8 mouse cellular contexts compared by ENCODE assay signal in the genomic region with DNA sequence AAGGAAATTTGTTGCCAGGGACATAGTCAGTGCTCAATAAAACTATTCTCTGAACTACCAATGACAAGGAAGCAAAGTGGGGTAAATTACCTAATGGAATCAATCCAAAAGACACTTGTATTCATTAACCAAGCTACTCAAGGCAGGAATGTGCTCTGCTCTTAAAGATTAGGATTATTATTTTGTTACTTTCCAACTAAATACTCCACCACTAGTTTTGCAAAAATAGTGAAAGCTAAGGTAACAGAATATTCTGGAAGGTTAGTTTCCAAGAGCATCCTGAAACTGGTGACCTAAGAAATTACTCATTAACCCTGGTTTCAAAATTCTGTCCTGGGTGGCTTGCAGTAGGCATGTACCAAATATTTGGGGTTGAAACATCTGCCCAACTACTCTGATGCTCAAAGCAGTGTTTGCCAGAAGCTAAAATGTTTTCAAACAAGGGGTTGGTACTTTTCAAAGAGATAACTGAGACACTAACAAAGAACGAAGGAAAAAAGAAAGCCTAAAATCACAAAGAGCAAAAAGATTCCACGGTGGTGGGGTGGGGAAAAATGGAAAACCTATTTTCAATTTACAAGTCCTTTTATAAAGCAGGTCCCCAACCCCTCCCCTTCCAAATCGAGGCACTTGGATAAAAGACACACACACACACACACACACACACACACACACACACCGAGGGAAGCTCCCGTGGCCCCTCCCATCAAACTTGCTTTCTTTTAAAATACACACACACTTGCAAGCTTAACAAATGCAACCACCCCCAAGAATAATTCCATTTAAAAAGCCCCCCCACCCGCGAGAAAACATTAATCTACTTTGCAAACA. TPM values are rescaled to one million over a fixed set of nuclear protein-coding genes. Genes with fewer than 3 reads are reported as not detected.
DNase-seq lines count a peak whose midpoint lies in the region; ATAC-seq lines count a peak whose summit lies in the region.

No protein-coding gene starts in this region.

- peaks cover 8% of the 10 kb centered on the region; the same call in 1 of the 2 replicates for H3K4me1 ChIP-seq in brown adipose tissue, adult 24 weeks (ENCODE audit: control insufficient read depth, insufficient read depth, insufficient read length, low read length)
- peaks cover 55% of the 10 kb centered on the region for H3K4me1 ChIP-seq in hindbrain, embryonic 12.5 days
- H3K4me1 ChIP-seq in liver, embryonic 13.5 days (replicated peaks): peaks cover 70% of the 10 kb centered on the region

- no peaks in the 10 kb centered on the region for H3K36me3 ChIP-seq in hindbrain, embryonic 12.5 days
- peaks cover 8% of the 10 kb centered on the region for H3K36me3 ChIP-seq in liver, embryonic 13.5 days

- H3K4me3 ChIP-seq in brown adipose tissue, adult 24 weeks (ENCODE audit: insufficient read depth, low read depth, low read length): peak overlapping the region; percentile 78
- H3K4me3 ChIP-seq in hindbrain, embryonic 12.5 days: peak overlapping the region; percentile 97
- peak overlapping the region; percentile 85 for H3K4me3 ChIP-seq in liver, embryonic 13.5 days (replicated peaks)

- ATAC-seq in hindbrain, embryonic 12.5 days (ENCODE audit: low FRiP score): no peak
- ATAC-seq in liver, embryonic 13.5 days (ENCODE audit: low read depth): no peak
- ATAC-seq in activated CD4-positive, CD25-positive, alpha-beta regulatory T cell, adult 4 months: no peak

- H3K9ac ChIP-seq in hindbrain, embryonic 12.5 days: peak overlapping the region; percentile 99
- H3K9ac ChIP-seq in liver, embryonic 13.5 days: peak overlapping the region; percentile 92

- 4% methylated on average over 7 of the region's 7 CpGs for WGBS in hindbrain, embryonic 12.5 days
- 1% methylated on average over 7 of the region's 7 CpGs for WGBS in liver, embryonic 13.5 days (ENCODE audit: insufficient replicate concordance)

- no peaks in the 10 kb centered on the region for H3K9me3 ChIP-seq in hindbrain, embryonic 12.5 days (replicated peaks)
- no peaks in the 10 kb centered on the region for H3K9me3 ChIP-seq in liver, embryonic 13.5 days (replicated peaks)

- H3K4me2 ChIP-seq in hindbrain, embryonic 12.5 days (replicated peaks): peak overlapping the region; percentile 96
- H3K4me2 ChIP-seq in liver, embryonic 13.5 days: peak overlapping the region; percentile 100

- peak; percentile 22 for DNase-seq in kidney, adult 11 months
- no peak for DNase-seq in kidney, adult 18-20 months
- DNase-seq in liver, embryonic 13.5 days: no peak
- DNase-seq in thymus, postnatal 25 days: peak; percentile 44
- DNase-seq in ovary, postnatal 10 days (ENCODE audit: low spot score): no peak

- H3K27ac ChIP-seq in brown adipose tissue, adult 24 weeks (replicated peaks; ENCODE audit: low read depth, low read length): no peak overlapping the region
- peak overlapping the region; percentile 100 for H3K27ac ChIP-seq in hindbrain, embryonic 12.5 days
- peak overlapping the region; percentile 93 for H3K27ac ChIP-seq in liver, embryonic 13.5 days

- no peaks in the 10 kb centered on the region for H3K27me3 ChIP-seq in hindbrain, embryonic 12.5 days
- no peaks in the 10 kb centered on the region for H3K27me3 ChIP-seq in liver, embryonic 13.5 days

RNA-seq across cellular contexts. Expression of gene Ptch1, which starts 11.0 kb away (rescaled TPM):
- polyA plus RNA-seq in brown adipose tissue, adult 24 weeks (2012; ENCODE audit: insufficient read depth, insufficient read length, missing spikeins): 4.8 and 7.9 TPM in 2 replicates
- polyA plus RNA-seq in hindbrain, embryonic 12.5 days (2016; fragmentation: Nextera tagmentation; extraction: Ambion mirVana): 22.7 and 24.3 TPM in 2 replicates
- polyA plus RNA-seq in liver, embryonic 13.5 days (2015; fragmentation: Nextera tagmentation; extraction: Ambion mirVana): 3.4 and 4.1 TPM in 2 replicates
- polyA plus RNA-seq in activated CD4-positive, CD25-positive, alpha-beta regulatory T cell, adult 4 months (2017; shearing (Covaris generic)): 10 to 100 TPM; 10.2 to 10.3 TPM

Comparison
In these comparisons a context has a peak if more than half of its experiments do, and no peak if none do; other contexts are left out.
1. DNase-seq: peak in kidney, adult 11 months (single experiment) and thymus, postnatal 25 days (single experiment); none in kidney, adult 18-20 months (single experiment), liver, embryonic 13.5 days (single experiment) and ovary, postnatal 10 days (single experiment).
2. Peak in every context shown above with its lines, with median percentiles within 50 percentile points of each other: H3K4me3 ChIP-seq.